Mouse (Mus musculus): Measurements from ENCODE around the gene Exoc6.

The Exoc6 gene

DNA sequence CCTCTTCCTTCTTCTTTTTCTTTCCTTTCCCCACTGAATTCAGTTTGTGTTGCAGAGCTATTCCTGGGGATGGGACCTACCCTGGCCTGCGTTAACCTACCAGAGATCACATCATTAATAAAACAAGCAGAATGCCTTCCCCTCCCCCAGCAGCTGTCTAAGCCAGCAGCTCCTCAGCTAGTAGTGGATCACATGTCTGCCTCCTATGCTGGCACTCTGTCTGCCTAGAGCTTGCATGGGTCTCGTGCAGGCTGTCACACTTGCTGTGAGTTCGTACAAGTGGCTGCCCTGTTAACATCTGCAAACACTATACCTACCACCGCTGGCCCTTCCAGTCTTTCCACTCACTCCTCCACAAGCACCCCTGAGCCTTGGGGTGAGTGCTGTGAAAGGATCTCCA is 29.4 kb downstream of the Exoc6 start:
- DNase-seq (ENCODE audit: low spot score in 2 of 2): no peak

DNA sequence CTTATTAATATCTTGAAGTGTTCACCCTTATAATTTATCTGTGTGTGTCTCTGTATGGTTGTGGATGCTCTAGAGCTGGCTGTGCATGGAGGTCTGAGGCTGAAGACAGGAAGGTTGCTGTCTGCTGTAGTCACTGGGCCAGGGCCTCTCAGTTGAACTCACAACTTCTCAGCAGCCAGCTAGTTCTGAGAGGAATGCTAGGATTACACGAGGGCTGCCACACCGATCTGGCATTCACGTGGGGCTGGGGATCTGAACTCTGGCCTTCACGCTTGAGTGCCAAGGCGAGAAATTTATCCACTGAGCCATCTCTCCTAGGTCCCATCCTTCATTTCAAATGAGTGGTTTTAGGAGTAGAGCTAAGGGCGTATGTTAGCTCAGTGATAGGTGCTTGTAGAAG is 30.2 kb downstream of the Exoc6 start:
- no peak for DNase-seq (ENCODE audit: low spot score in 2 of 2)

DNA sequence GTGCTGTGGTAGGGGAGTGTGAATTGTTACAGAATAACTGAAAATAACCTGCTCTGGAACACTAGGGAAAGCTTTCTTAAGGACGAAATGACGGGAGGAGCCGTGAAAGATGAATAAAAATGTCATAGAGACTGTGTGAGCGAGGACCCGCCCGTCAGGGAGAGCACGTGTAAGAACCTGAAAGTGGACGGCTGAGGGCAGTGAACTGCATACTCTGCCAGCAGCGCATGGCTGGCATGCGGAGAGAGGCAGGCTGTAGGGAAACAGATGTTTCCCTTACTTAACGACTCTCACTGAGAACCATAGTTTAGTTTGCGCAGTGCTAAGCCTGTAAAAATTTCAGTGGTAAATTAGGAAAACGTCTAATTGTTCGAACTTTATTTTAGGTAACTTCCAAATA is 35.0 kb downstream of the Exoc6 start:
- DNase-seq (ENCODE audit: low spot score in 2 of 2): no peak

DNA sequence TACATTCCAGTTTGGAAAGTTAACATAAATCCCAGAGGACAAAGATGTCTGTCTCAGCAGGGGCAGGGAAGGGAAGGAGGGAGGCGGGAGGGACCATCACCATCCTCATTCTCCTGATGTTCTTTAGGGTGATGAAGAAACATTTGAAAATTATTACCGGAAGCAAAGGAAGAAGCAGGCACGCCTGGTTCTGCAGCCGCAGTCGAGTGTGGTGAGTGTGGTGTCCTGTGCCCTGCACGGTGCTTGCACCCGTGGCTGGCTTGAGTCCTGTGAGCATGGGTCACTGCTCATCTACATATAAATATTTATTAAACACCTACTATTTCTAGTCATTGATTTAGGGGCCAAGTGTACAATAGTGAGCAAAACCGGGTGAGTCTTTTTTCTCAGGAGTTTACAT is 35.5 kb downstream of the Exoc6 start:
- no peak for DNase-seq (ENCODE audit: low spot score in 2 of 2)

DNA sequence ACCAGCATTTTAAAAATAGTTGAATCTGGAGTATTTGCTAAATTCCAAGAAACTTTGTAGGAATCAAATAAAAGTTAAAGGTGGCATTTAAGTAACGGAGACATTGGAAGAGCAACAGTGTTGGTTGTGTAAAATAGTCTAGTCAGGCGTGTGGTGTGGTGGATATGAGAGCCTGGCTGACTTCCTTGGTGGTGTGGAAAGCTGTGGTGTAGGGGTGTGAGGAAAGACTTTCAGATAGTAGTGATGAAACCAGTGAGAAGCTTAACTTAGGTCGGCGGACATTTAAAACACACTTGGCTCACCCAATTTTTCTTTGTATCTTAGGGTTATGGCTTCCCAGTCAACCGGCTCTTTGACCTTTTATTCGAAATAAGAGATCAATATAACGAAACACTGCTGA is 40.3 kb downstream of the Exoc6 start:
- no peak for DNase-seq (ENCODE audit: low spot score in 2 of 2)

DNA sequence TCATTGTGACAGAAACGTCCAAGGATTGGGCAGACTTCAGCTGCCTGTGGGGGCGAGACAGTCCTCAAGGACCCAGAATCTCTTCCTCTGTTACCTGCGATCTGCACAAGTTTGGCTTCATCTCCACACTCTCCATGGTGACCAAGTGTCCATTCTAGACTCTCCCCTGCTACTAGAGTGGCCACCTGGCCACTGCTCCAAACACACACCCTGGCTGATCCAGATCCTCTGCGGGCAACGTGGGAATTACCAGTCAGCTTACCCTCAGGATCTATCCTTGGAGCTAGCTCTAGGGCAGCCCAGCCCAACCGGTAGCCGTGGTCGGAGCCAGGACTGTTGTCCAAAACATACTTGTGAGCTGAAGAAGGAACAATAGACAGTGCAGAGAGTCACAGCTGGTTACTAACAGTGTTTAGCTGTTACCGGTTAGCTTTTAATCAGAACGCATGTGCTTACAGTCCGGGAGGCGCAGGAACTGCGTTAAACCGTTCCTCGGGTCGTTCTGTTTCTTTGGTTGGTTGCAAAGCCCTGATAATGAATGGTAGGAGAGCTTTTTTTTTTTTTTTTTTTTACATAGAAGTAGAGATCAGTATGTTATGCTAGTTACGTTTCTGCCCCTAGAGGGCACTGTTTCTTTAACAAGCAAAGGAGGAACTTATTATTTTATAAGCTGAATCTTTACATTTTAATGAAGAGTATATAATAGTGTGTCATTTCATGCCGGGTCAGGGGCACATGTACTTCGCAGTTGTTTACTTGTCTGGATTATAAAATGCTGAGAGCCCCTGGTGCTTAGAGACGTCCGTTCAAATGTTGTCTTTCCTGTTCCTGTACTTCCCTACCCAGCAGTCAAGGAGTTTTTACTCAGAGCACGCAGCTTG is 52.0 kb downstream of the Exoc6 start:
- no peak for DNase-seq (ENCODE audit: low spot score in 2 of 2)

DNA sequence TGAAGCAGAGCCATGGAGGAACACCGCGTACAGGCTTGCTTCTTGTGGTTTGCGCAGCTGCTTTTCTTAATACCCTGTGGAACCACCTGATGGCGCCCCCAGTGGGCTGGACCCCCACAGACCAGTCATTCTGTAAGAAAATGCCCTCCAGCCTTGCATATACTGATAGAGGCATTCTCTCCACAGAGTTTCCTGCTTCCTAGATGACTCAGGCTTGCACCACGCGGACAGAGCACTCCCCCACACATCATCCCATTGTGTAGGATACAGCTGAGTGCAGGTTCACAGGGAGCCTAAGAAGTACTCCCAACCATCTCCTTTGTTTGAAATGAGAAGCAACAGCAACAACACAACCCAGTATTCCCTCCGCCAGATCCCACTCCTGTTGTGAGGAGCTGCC is 59.8 kb downstream of the Exoc6 start:
- no peak for DNase-seq (ENCODE audit: low spot score in 2 of 2)

DNA sequence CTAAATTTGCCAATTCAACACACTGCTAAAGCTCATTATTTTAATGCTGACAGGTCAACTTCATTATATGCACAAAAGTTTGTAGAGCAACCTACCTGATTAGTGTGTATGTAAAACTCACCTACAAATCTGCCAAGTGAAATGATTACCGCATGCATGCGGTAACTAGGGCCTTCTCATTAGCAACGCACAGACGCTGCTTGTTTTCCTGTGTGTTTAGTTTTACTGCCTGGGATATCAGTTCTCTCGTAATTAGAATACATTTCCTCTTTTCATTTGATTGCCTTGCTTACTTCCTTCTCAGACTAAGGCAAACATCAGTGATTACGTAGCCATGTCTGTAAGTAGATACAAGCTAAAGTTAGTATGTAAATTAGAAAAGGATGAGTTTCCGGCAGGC is 62.7 kb downstream of the Exoc6 start:
- no peak for DNase-seq (ENCODE audit: low spot score in 2 of 2)

DNA sequence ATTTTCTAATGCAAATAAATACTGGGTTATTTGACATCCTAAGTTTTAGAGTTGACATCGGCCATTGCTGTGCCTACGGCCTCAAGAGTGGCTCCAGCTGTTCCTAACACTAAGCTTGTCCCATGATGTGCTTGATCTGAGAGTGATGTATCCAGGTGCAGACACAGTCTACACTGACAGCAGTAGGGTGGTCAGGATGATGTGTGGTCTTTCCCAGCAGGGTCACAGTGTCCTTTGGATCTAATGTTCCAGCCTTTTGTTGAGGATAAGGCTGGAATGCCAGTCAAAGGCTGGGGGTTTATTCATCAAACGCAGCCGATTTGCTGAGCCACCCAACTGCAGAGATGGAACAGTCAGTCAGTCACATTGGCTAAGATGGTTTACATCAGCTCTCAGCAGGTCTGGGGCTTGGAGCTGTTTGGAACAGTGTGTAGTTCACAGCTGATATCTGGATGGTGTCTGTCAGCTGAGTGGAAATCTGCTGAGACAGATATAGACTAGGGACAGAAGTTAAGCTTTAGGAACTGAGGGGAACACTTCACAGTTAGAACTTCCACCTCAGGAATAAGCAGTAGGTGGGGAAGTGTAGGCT is 64.9 kb downstream of the Exoc6 start:
- DNase-seq (ENCODE audit: low spot score in 2 of 2): no peak

DNA sequence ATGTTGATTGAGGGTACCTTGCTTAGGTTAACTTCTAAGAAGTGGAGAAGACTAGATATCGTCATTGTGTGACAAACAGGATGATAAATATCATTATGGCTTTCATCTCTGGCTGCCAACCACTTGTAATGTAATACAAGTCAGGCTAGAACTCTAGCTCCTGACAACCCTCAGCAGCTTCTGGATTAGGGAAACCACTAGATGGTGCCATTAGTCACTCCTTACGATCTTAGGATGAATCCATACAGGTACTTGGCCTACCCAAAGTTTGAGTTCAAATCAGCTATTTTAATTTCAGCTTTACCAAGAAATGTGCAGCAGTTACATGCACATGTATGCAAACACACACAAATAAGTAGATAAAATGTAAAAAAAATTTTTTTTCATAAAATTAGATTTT is 97.8 kb downstream of the Exoc6 start:
- DNase-seq (ENCODE audit: low spot score in 2 of 2): no peak

DNA sequence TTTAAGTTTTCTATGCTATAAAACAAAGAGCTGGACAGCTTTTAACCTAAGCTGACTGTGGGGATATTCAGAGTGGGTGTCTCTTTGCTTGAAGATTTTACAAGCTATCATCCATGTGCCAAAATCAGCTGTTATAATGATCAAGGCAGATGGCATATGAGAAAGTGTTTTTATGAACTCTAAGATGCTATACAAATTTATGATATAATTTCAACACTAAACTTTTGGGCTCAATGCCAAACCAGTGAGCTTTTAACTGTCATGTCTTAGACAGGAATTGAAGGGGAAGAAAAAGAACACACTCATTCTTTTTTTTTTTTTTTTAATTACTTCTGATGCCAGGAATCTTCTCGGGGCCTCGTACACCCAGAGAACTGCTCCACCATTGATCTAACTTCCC is 100.3 kb downstream of the Exoc6 start:
- DNase-seq (ENCODE audit: low spot score in 2 of 2): no peak

DNA sequence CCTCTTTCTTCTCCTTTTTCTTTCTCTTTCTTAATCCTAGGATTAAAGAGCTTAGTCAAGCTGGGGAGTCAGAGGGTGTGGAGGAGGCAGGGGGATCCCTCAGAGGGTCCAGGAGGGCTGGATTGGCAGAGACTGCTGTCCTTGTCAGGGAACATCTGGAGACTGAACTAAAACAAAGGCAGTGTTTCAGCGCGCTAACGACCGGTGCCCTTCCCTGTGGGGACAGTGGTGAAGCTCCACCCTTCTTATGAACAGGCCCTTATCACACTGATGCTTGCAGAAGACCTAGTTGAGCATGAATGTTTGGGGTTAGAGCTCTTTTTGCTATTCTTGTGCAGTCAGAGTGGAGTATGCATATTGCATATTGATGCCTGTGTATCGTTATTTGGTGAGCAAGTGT is 103.8 kb downstream of the Exoc6 start:
- no peak for DNase-seq (ENCODE audit: low spot score in 2 of 2)

DNA sequence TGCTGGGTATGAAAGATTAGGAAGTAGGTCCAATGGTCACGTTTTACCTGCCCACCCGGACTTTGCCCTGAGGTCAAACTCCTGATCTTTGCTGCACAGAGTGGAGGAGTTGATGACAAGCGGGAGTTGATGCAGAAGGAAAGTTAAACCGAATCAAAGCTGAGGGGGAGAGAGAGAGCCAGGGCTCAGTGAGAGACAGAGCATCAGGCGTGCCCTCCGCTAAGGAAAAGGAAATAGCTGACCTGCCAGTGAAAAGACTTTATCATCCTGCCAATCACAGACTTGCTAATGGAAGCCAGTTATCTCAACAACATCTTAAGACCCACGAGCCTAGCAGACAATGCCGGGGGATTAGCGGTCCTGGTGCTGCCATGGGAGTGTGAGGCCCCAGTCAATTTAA is 106.2 kb downstream of the Exoc6 start:
- DNase-seq (ENCODE audit: low spot score in 2 of 2): no peak

DNA sequence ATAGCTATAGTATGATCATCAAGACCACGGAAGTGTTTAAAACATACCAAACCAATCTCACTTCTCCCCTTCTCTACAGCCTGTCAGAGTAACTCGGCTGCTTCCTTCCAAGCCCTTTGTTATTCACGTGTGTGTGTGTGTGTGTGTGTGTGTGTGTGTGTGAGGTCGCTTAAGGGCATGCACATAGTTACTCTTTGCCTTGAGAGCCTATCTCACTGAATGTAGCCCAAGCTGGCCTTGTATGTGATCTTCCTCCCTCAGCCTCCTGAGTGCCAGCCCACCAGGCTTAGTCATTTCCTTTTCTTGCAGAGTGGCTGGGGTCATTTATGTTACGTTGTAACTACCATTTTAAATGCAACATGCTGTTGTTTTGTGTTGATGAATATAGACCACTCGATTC is 115.0 kb downstream of the Exoc6 start:
- DNase-seq (ENCODE audit: low spot score in 2 of 2): no peak

DNA sequence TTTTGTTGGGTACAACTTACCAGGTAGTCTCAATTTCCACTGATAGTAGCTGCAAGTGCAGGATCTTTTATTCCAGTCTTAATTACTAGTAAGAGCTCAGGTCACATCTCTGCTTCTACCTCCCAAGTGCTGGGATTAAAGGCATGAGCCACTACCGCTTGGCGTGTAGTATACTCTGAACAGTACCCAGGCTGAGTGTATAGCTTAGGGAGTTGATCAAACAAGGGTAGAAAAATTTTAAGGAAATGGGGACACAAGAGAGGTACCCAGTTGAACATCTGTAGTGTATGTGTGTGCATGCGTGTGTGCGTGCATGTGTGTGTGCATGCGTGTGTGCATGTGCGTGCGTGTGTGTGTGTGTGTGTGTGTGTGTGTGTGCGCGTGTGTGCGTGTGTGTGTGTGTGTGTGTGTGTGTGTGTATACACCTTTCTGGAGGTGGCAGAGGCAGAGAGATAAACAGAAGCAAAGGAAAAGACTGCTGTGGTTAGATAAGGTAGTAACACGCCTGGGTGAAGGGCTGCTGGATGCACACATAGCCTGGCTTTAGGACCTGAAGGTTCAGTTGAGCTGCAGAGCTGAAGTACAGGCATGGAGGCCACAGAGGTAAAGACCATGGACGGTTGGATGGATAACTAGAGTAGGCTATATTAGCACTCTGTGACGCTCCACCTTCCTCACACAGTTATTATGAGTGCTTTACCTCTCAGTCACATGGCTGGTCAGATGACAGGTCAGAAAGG is 117.8 kb downstream of the Exoc6 start:
- no peak for DNase-seq (ENCODE audit: low spot score in 2 of 2)

DNA sequence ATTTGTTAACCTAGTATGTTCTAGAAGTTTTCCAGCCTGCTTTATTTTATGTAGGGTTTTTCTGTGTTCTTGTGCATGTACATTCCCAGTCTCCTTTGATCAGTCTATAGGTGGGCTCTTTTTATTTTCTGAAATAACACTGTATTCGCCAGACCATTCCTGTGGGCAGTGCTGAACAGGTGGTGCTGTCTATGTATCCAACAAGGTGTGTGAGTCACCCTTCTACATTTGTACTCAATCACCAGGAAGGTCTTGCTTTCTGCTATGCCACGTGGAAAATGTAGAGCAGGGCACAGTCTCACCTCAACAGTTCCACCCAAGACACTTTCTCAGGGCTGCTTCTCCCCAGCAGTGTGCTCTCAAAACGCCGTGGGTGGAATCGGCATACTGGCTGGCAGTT is 118.4 kb downstream of the Exoc6 start:
- DNase-seq (ENCODE audit: low spot score in 2 of 2): no peak

DNA sequence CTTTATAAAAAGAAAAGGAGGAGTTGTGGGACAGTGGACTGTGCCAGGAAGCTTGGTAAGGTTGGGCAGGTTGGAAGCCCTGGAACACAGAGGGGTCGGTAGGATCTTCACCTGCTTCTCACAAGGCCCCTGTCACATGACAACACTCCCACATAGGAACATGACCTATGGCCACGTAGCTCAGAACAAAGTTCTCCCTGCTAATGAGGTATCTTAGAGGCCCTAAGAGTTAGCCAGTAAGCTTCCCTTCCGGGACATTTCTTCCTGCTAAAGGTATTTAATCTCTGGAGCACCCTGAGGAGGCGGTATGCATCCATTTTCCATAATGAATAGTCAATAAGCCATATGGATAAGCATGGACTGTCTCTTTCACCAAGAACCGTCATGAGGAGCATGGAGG is 119.3 kb downstream of the Exoc6 start:
- no peak for DNase-seq (ENCODE audit: low spot score in 2 of 2)

DNA sequence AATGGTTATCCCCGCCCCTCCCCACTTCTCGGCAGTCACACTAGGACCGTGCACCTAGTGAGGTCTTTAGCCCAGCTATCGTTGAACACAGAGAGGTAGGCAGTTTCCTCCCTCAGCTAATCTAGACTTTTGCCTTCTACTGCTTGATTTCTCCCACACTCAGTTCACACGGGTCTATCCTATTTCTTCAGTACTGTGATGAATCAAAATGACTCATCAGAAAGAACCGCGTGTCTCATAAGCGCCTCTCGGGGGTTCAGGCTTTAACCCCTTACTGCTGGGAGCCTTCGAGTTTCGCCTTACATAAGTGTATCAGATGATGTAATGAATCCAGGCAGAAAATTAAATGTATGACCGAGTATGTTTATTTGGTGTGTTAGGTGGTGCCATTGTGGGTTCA is 123.2 kb downstream of the Exoc6 start:
- DNase-seq (ENCODE audit: low spot score in 2 of 2): no peak

DNA sequence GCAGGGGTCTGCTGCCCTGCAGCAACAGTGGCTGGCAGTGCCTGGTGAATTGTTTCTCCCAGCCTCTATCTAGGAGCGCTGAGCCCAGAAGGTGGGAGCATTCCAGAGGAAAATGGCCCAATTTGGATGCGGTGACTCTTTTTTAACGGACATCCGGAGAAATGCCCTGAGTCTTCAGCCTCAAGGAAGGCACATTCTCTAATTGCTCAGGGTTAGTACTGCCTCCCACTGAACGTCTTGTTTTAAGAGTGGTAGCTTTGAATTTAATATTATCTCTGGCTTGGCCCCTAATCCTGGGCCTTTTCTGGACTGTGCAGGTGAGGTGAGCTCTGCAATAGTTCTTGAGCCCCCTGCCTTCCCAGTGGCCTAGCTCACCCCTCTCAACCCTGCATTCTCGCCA is 135.1 kb downstream of the Exoc6 start, which contains the start of gene Cyp26c1:
Gene Cyp26c1 (plus strand): TSS at position 301 of the 400 bp plus-strand sequence.
- DNase-seq (ENCODE audit: low spot score in 2 of 2): no peak

DNA sequence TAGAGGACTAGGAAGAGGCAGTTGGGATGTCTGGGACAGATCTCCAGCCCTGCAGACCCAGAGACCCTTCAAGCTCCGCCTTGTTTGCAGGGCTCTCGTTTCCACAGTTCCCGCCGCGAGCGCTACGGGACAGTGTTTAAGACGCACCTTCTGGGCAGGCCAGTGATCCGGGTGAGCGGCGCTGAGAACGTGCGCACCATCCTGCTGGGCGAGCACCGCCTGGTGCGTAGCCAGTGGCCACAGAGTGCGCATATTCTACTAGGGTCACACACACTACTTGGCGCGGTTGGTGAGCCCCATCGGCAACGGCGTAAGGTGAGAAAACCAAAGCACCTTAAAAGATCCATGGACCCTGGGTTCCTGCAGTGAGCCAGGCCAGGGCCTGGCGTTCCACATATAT is 136.1 kb downstream of the Exoc6 start:
- DNase-seq (ENCODE audit: low spot score in 2 of 2): no peak

DNA sequence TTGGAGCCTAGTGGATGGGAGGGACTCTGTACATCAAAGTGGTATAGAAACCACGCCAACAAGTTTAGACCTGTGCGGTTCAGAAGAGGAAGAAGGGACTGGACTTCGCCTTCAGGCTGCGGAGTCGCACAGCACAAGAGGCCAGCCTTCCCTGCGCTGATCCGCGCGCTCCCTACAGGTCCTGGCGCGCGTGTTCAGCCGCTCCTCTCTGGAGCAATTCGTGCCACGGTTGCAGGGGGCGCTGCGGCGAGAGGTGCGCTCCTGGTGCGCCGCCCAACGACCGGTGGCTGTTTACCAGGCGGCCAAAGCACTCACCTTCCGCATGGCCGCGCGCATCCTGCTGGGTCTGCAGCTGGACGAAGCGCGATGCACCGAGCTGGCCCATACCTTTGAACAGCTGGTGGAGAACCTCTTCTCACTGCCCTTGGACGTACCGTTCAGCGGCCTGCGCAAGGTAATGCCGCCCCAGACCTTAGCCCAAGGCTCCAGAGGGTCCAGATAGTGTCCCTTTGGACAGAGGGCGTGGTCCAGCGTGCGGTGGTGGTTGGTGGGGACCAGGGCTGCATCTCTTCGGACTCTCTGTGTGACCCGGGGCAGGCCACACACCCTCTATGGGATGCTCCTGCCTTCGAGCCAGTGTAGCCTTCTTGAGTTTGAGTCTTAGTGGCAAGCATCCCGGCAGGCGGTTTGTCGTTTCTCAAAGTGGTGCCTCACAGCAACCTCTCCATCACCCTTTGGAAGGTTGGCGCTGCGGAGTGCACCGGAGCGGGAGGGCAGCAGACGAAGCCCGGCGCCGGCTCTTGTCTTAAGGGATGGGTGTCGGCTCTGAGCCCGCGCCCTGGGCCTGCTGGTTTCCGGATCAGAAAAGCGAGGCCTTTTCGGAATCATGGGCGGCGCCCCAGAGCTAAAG is 137.0 kb downstream of the Exoc6 start:
- no peak for DNase-seq (ENCODE audit: low spot score in 2 of 2)

DNA sequence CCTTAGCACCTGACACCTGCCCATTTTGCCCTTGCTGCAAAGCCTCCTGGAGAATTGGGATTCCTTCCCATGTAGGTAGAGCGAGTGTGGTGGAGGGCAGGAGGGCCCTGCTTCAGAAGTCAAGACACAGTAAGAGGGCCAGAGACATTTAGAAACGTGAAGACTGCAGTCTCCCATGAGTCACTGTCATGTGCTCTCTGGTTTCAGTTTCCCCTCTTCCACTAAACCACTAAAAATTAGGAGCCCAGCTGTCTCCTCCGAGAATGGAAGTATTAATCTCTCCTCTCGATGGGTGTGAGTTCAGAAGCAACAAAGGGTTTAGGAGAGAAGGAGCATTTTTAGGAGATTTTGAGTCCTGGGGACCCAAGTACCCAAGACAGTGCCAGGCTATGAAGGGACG is 139.3 kb downstream of the Exoc6 start:
- DNase-seq (ENCODE audit: low spot score in 2 of 2): no peak

Data from frontal cortex, postnatal 14 days (tissue).